Mouse (Mus musculus) olfactory bulb, adult 2 months (tissue): Measurements from ENCODE around the gene Npc2. TPM values are rescaled to one million over a fixed set of nuclear protein-coding genes. Genes with fewer than 3 reads are reported as not detected.

ENCODE experiments used
- H3K27ac ChIP-seq: fragments of 200-500 bp; 2 replicates; pipeline ENCODE4 v1.5.1; 2012; ENCODE audit warnings: low read depth, low read length; ENCODE audit not compliant: insufficient read depth
- H3K4me1 ChIP-seq: fragments of 200-500 bp; 2 replicates; pipeline ENCODE4 v1.6.1; 2012; ENCODE audit warnings: low read length; ENCODE audit not compliant: control insufficient read depth, insufficient read depth
- H3K4me3 ChIP-seq: fragments of 200-500 bp; 2 replicates; pipeline ENCODE4 v1.5.1; 2012; ENCODE audit warnings: mild to moderate bottlenecking, low read depth, low read length, moderate library complexity; ENCODE audit not compliant: insufficient read depth
- CTCF ChIP-seq: fragments of 200-500 bp; IDR thresholded peaks from 2 replicates; pipeline ENCODE4 v1.5.1; 2012; ENCODE audit warnings: low read depth, mild to moderate bottlenecking, low read length, moderate library complexity; ENCODE audit not compliant: insufficient read depth
- POLR2A ChIP-seq: fragments of 200-500 bp; IDR thresholded peaks from 2 replicates; pipeline ENCODE4 v1.6.1; 2012; ENCODE audit warnings: mild to moderate bottlenecking, low read depth, low read length, moderate library complexity; ENCODE audit not compliant: insufficient read depth
- WGBS: fragments of 180-500 bp; shearing (Covaris S2); methylation state at CpG from one replicate; pipeline ENCODE4 v1.1.7; 2018; 5-methylcytosine and 5-hydroxymethylcytosine counted together
- polyA plus RNA-seq: library from polyadenylated mRNA; stranded (reverse); fragments of >200 nt; gene quantifications from 2 replicates; pipeline ENCODE4 v1.2.4, GENCODE M21; 2012; ENCODE audit warnings: low replicate concordance; ENCODE audit not compliant: missing spikeins, insufficient read depth, insufficient read length

The Npc2 gene
- polyA plus RNA-seq, 1 experiment, result not detected

- Histone ChIP-seq H3K27ac (no peak overlapping the region), H3K4me3 (no peak overlapping the region), H3K4me1 (no peaks in the 10 kb centered on the region)
- TF ChIP-seq CTCF (no peak), POLR2A (no peak)
- 89% methylated on average over 6 of the region's 6 CpGs for WGBS
Measured at GRCm38 (mm10) chr12:84809033-84809432, 36.1 kb upstream of the Npc2 start.

DNA sequence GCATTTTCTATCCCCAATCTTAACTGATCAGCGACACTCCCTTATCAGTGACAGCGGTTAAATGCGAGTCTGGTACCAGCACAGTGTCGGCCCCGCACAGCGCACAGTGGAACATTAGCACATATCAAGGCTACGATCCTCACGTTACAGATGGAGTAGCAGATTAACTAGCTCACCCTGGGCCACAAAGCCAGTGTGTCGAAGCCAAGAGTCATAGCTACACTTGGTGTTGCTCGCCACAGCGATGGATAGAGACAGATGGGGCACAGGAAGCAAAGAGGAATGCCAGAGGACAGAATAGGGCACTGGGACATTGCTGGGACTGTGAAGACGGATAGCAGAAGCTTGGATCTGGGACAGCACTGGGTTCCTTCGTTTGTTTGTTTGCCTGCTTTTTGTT is 34.4 kb upstream of the Npc2 start:
- Histone ChIP-seq H3K27ac (no peak overlapping the region), H3K4me1 (no peaks in the 10 kb centered on the region), H3K4me3 (no peak overlapping the region)
- WGBS, result 87% methylated on average over 13 of the region's 13 CpGs
- TF ChIP-seq CTCF (no peak), POLR2A (no peak)

GRCm38 (mm10) chr12:84806726-84807125 is 33.8 kb upstream of the Npc2 start:
- TF ChIP-seq CTCF, result no peak
- TF ChIP-seq POLR2A, result no peak
- whole genome bisulfite sequencing, result 64% methylated on average over 5 of the region's 5 CpGs
- Histone ChIP-seq H3K27ac (no peak overlapping the region), H3K4me3 (no peak overlapping the region), H3K4me1 (no peaks in the 10 kb centered on the region)

DNA sequence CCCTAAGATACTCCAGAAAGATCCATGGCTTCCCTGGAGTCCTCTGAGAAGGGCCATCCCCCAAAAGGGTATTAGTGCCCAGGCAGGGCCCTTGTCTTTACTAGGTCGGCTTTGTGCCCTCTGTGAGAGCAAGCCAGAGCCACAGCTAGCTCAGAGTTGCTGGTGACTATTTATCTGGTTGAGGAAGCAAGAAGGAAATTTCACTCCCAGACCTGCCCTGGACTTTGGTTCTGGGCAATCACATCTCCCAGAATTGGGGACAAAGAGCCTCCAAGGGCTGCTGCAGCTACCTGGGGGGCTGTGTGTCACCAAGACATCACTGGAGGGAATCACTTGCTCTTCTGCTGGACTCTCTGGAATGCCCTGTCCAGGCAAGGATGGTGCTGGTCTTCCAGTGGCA is 33.1 kb upstream of the Npc2 start:
- Histone ChIP-seq H3K27ac (no peak overlapping the region), H3K4me3 (no peak overlapping the region), H3K4me1 (no peaks in the 10 kb centered on the region)
- 60% methylated on average over 1 of the region's 1 CpGs for WGBS
- no peak for TF ChIP-seq CTCF
- TF ChIP-seq POLR2A, result no peak

GRCm38 (mm10) chr12:84805228-84805842 is 32.4 kb upstream of the Npc2 start:
- no peak overlapping the region for H3K27ac ChIP-seq
- no peaks in the 10 kb centered on the region for H3K4me1 ChIP-seq
- WGBS, result 70% methylated on average over 9 of the region's 9 CpGs
- H3K4me3 ChIP-seq, result no peak overlapping the region
- TF ChIP-seq CTCF, result no peak
- TF ChIP-seq POLR2A, result no peak

DNA sequence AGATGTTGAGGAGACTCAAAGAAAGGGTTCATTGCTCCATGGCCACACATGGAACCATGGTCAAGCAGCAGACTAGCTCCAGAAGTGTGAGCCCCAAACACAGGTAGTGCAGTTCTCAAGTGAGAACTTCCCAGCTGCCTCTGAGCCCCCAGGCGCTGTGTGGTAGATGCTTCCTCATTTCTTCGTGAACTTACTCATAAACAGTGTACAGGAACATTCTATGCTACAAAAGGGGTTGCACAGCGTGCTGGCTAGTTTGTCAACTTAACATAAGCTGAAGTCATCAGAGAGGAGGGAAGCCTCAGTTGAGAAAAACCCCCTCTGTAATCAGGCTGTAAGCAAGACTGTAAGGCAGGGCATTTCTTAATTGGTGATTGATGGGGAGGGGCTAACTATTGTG is 29.7 kb upstream of the Npc2 start:
- H3K27ac ChIP-seq, result no peak overlapping the region
- no peak overlapping the region for H3K4me3 ChIP-seq
- H3K4me1 ChIP-seq, result no peaks in the 10 kb centered on the region
- no peak for TF ChIP-seq CTCF
- TF ChIP-seq POLR2A, result no peak
- WGBS, result 83% methylated on average over 3 of the region's 3 CpGs

GRCm38 (mm10) chr12:84801532-84802110 is 28.7 kb upstream of the Npc2 start:
- 78% methylated on average over 13 of the region's 13 CpGs for WGBS
- Histone ChIP-seq H3K27ac (no peak overlapping the region), H3K4me3 (no peak overlapping the region), H3K4me1 (no peaks in the 10 kb centered on the region)
- no peak for TF ChIP-seq CTCF
- TF ChIP-seq POLR2A, result no peak

DNA sequence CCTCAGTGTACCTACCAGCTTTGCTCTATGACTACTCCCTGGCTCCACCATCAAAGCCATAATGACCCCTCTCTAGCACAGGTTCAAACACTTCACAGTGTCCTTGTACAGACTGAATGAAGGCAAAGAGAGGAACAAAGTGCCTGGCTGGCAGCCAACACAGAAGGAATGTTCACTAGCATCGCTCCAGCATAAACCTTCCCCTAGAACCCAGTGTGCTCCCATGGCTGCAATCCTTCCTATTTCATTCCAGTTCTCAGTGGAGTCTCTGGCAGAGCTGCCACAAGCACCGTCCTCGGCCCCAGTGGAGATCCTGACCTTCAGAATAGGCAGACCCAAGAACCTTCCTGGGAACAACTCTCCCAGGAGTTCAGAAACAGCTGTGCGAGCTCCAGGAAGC is 27.5 kb upstream of the Npc2 start:
- WGBS, result 53% methylated on average over 4 of the region's 4 CpGs
- H3K4me1 ChIP-seq, result peaks cover 3% of the 10 kb centered on the region; the same call in 1 of the 2 replicates
- TF ChIP-seq CTCF, result no peak
- TF ChIP-seq POLR2A, result no peak
- no peak overlapping the region for H3K4me3 ChIP-seq
- H3K27ac ChIP-seq, result no peak overlapping the region

DNA sequence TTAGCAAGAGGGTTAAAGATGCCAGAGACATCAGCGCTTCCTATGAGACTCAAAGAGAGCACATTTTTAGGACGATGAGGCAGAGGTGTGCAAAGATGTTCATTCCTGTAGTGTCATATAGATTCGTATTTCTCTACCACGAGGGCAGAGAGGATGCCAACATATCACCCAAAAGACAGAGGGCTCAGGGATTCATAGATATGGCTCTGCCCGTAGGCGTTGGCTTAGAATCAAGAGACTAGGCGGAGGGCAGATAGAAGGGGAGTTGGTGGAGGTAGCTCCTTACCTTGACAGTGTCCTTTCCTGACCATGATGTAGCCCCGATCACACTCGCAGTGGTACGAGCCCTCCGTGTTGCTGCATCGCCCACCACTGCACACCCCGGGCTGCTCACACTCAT is 26.1 kb upstream of the Npc2 start:
- Histone ChIP-seq H3K27ac (no peak overlapping the region), H3K4me3 (no peak overlapping the region), H3K4me1 (peaks cover 4% of the 10 kb centered on the region; the same call in 1 of the 2 replicates)
- TF ChIP-seq POLR2A (no peak), CTCF (no peak)
- 93% methylated on average over 13 of the region's 13 CpGs for WGBS

DNA sequence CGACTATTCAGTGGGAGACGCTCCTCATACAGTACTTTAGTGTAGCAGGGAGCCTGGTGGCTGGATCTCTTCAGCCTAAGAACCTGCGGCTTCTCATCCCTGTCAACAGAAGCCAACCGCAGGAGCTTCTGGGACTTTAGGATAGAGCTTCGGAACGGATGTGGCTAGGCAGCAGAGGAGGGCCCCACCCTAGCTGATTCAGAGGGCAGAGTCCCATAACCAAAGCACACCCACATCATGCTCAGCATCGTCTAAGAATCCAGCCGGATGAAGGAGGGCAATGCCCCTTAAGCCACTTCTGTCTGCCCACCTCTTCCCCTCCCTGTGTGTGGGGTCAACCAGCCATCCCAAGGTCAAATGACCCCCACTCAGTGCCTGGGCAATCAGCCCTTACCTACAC is 21.7 kb upstream of the Npc2 start:
- Histone ChIP-seq H3K4me1 (peaks cover 4% of the 10 kb centered on the region; the same call in 1 of the 2 replicates), H3K4me3 (no peak overlapping the region), H3K27ac (no peak overlapping the region)
- 91% methylated on average over 8 of the region's 8 CpGs for WGBS
- TF ChIP-seq CTCF, result no peak
- no peak for TF ChIP-seq POLR2A

DNA sequence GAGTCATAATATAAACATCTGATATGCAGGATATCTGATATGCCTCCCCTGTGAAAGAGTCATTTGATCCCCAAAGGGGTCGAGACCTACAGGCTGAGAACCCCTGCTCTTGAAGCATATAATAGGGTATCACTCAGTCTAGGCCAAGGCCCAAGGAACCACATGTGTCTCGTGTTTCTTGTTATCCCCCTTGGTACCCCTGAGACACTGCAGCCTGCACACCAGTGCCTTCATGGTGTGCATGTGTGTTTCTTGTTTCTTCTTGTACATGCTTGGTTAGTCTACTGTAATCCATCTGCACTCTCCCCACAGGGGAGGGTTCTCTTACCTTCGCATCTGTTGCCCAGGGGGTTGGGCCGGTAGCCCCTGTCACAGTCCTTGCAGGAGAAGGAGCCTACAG is 19.7 kb upstream of the Npc2 start:
- no peak overlapping the region for H3K4me3 ChIP-seq
- H3K4me1 ChIP-seq, result peaks cover 4% of the 10 kb centered on the region; the same call in 1 of the 2 replicates
- H3K27ac ChIP-seq, result no peak overlapping the region
- no peak for TF ChIP-seq POLR2A
- TF ChIP-seq CTCF, result no peak
- 94% methylated on average over 4 of the region's 4 CpGs for WGBS
